Mouse (Mus musculus) T-helper 1 cell (primary cell): Measurements from ENCODE around the gene Arid4a.

ENCODE experiments used
- in situ Hi-C: fragments of 300-600 bp; cut with MboI, MseI; formaldehyde crosslinking; loops from one replicate; pipeline ENCODE4 v1.15.1; 2025; ENCODE audit warnings: high pct_unique_total_duplicates

The Arid4a gene

GRCm38 (mm10) chr12:71139258-71139828 is 123.6 kb downstream of the Arid4a start:
- in situ Hi-C loops = loop anchor here (10.0 to 25.0 kb wide), 2 partner anchors 677 to 1405 kb away; partner anchors contain the start of gene Tmx1

- in situ Hi-C loops = loop anchor here (25.0 kb wide), 1 partner anchor 679 kb away; the partner anchor contains the start of gene Tmx1
These were observed 125.4 kb downstream of the Arid4a start for GRCm38 (mm10) chr12:71141189-71141588.

- in situ Hi-C loops = loop anchor here (25.0 kb wide), 1 partner anchor 685 kb away; the partner anchor contains the start of gene Tmx1
These were observed 131.9 kb downstream of the Arid4a start for GRCm38 (mm10) chr12:71147641-71148040.
